Mouse (Mus musculus): ENCODE results near the gene S100a3.

S100a3 gene

GRCm38 (mm10) chr3:90604416-90604815 lies 44.0 kb downstream of the S100a3 start:
- DNase-seq: peak in 1 of 2 experiments; percentile 13

- DNase-seq: no peak
Measured at GRCm38 (mm10) chr3:90605049-90605448, 44.7 kb downstream of the S100a3 start.

GRCm38 (mm10) chr3:90605736-90606135 lies 45.4 kb downstream of the S100a3 start:
- no peak for DNase-seq

- no peak for DNase-seq
Measured at GRCm38 (mm10) chr3:90606185-90606584, 45.8 kb downstream of the S100a3 start.

GRCm38 (mm10) chr3:90607361-90607760 lies 47.0 kb downstream of the S100a3 start:
- DNase-seq: no peak

- no peak for DNase-seq
Measured at GRCm38 (mm10) chr3:90608223-90608622, 47.8 kb downstream of the S100a3 start, which contains the start of gene S100a5. Gene S100a5 (plus strand): TSS chr3:90608523.

- no peak for DNase-seq
Measured at GRCm38 (mm10) chr3:90609102-90609501, 48.7 kb downstream of the S100a3 start.

- DNase-seq: no peak
Measured at GRCm38 (mm10) chr3:90611494-90611893, 51.1 kb downstream of the S100a3 start.

GRCm38 (mm10) chr3:90612061-90612460 lies 51.7 kb downstream of the S100a3 start:
- no peak for DNase-seq

- DNase-seq: peak; percentile 79 to 83
Measured at GRCm38 (mm10) chr3:90612728-90613291, 52.4 kb downstream of the S100a3 start, which contains the start of gene S100a6. Gene S100a6 (plus strand): TSS chr3:90612882.

GRCm38 (mm10) chr3:90613461-90614147 lies 53.2 kb downstream of the S100a3 start:
- no peak for DNase-seq

GRCm38 (mm10) chr3:90614148-90614530 lies 53.8 kb downstream of the S100a3 start:
- no peak for DNase-seq

- no peak for DNase-seq
Measured at GRCm38 (mm10) chr3:90614611-90615251, 54.4 kb downstream of the S100a3 start.

GRCm38 (mm10) chr3:90615415-90615814 lies 55.0 kb downstream of the S100a3 start:
- DNase-seq: peak; percentile 76 to 83

GRCm38 (mm10) chr3:90615911-90616310 lies 55.5 kb downstream of the S100a3 start:
- no peak for DNase-seq

- DNase-seq: no peak
Measured at GRCm38 (mm10) chr3:90617586-90617985, 57.2 kb downstream of the S100a3 start.

GRCm38 (mm10) chr3:90621552-90621951 lies 61.2 kb downstream of the S100a3 start:
- DNase-seq: no peak

GRCm38 (mm10) chr3:90623435-90624071 lies 63.2 kb downstream of the S100a3 start:
- peak; percentile 50 to 63 for DNase-seq

GRCm38 (mm10) chr3:90625496-90625895 lies 65.1 kb downstream of the S100a3 start:
- no peak for DNase-seq

GRCm38 (mm10) chr3:90626266-90627021 lies 66.1 kb downstream of the S100a3 start:
- no peak for DNase-seq

- no peak for DNase-seq
Measured at GRCm38 (mm10) chr3:90627366-90627765, 67.0 kb downstream of the S100a3 start.

GRCm38 (mm10) chr3:90627807-90628206 lies 67.4 kb downstream of the S100a3 start:
- DNase-seq: peak; percentile 17 to 25

GRCm38 (mm10) chr3:90629298-90629697 lies 68.9 kb downstream of the S100a3 start:
- no peak for DNase-seq
